Mouse (Mus musculus) midbrain, postnatal 0 days (tissue): ENCODE results near the gene Sdccag8. TPM values are rescaled to one million over a fixed set of nuclear protein-coding genes. Genes with fewer than 3 reads are reported as not detected.

Experiments
- ATAC-seq: fragments of 200-750 bp; cut with Nextera tagmentation; 2 replicates; pipeline ENCODE4 v1.8.0; 2017; ENCODE audit warnings: moderate number of reproducible peaks, mild to moderate bottlenecking, moderate TSS enrichment, moderate library complexity; ENCODE audit not compliant: low FRiP score
- DNase-seq: peaks from one replicate; pipeline ENCODE4 v3.0.0-alpha.2; 2015; ENCODE audit warnings: low spot score
- H3K27ac ChIP-seq: fragments of 300-500 bp; sonication (generic); 2 replicates; pipeline ENCODE4 v1.5.1; 2014; ENCODE audit warnings: low read depth, mild to moderate bottlenecking, low read length, mixed read lengths
- H3K27me3 ChIP-seq: fragments of 300-500 bp; sonication (generic); 2 replicates; pipeline ENCODE4 v1.6.1; 2014; ENCODE audit warnings: low read length, control low read depth, mixed read lengths; ENCODE audit not compliant: insufficient read depth
- H3K36me3 ChIP-seq: fragments of 300-500 bp; sonication (generic); 2 replicates; pipeline ENCODE4 v1.6.1; 2014; ENCODE audit warnings: low read length, control low read depth, mixed read lengths; ENCODE audit not compliant: insufficient read depth
- H3K4me1 ChIP-seq: fragments of 300-500 bp; sonication (generic); 2 replicates; pipeline ENCODE4 v1.6.1; 2014; ENCODE audit warnings: mild to moderate bottlenecking, control low read depth, antibody characterized with exemption, low read length, mixed read lengths; ENCODE audit not compliant: insufficient read depth
- H3K4me2 ChIP-seq: fragments of 300-500 bp; sonication (generic); 2 replicates; pipeline ENCODE4 v1.6.1; 2014; ENCODE audit warnings: low read depth, mild to moderate bottlenecking, low read length, mixed read lengths; ENCODE audit not compliant: poor library complexity, severe bottlenecking
- H3K4me3 ChIP-seq: fragments of 300-500 bp; sonication (generic); 2 replicates; pipeline ENCODE4 v1.5.1; 2014; ENCODE audit warnings: low read depth, mild to moderate bottlenecking, low read length, moderate library complexity
- H3K9ac ChIP-seq: fragments of 300-500 bp; sonication (generic); replicated peaks from 2 replicates; pipeline ENCODE4 v1.6.1; 2014; ENCODE audit warnings: mild to moderate bottlenecking, low read length, moderate library complexity, mixed read lengths; ENCODE audit not compliant: poor library complexity, severe bottlenecking
- H3K9me3 ChIP-seq: fragments of 300-500 bp; sonication (generic); 2 replicates; pipeline ENCODE4 v1.6.1; 2016; ENCODE audit warnings: low read length, control low read depth
- CTCF ChIP-seq: IDR thresholded peaks from 2 replicates; pipeline ENCODE4 v1.5.1; 2016; ENCODE audit warnings: antibody characterized with exemption, mild to moderate bottlenecking
- WGBS: fragments of 180-500 bp; shearing (Covaris S2); extraction: QIAGEN DNeasy Blood & Tissue Kit; methylation state at CpG from one replicate; pipeline ENCODE4 v1.1.7; 2014; 5-methylcytosine and 5-hydroxymethylcytosine counted together
- microRNA counts: library from miRNA; unstranded; fragments of <30 nt; microRNA quantifications from one replicate; lab custom pipeline; 2015
- microRNA-seq: library from miRNA; unstranded; fragments of <30 nt; microRNA quantifications from one replicate; pipeline ENCODE4, GENCODE M21; 2016; ENCODE audit warnings: borderline number of aligned reads
- polyA plus RNA-seq: library from polyadenylated mRNA; unstranded; fragments of >200 nt; fragmentation: Nextera tagmentation; extraction: Ambion mirVana; gene quantifications from 2 replicates; pipeline ENCODE4 v1.2.1, GENCODE M21; 2015
- total RNA-seq: library from RNA; depleted of rRNA; stranded (reverse); fragments of >200 nt; gene quantifications from 2 replicates; pipeline ENCODE4 v1.2.3, GENCODE M21; 2014; rRNA removed

Sdccag8 gene
- total and polyA plus RNA-seq, 2 experiments from 2014 or later: 6.1 to 26.8 TPM

- Histone ChIP-seq H3K27ac (no peak overlapping the region), H3K27me3 (no peaks in the 10 kb centered on the region), H3K9me3 (no peaks in the 10 kb centered on the region), H3K4me2 (no peak overlapping the region), H3K4me3 (no peak overlapping the region), H3K36me3 (no peaks in the 10 kb centered on the region), H3K9ac (no peak overlapping the region), H3K4me1 (no peaks in the 10 kb centered on the region)
- TF ChIP-seq CTCF: no peak
- ATAC-seq (no peak), DNase-seq (no peak)
- 68% methylated on average over 8 of the region's 8 CpGs for WGBS
Observed at GRCm38 (mm10) chr1:177067123-177067646, 252.7 kb downstream of the Sdccag8 start.

GRCm38 (mm10) chr1:177069161-177069560, 254.7 kb downstream of the Sdccag8 start:
- WGBS: 87% methylated on average over 2 of the region's 2 CpGs

More at GRCm38 (mm10) chr1:177069161-177069560, 254.7 kb downstream of the Sdccag8 start:
- Histone ChIP-seq H3K27me3 (no peaks in the 10 kb centered on the region), H3K9ac (no peak overlapping the region), H3K36me3 (no peaks in the 10 kb centered on the region), H3K4me2 (no peak overlapping the region), H3K27ac (no peak overlapping the region), H3K9me3 (no peaks in the 10 kb centered on the region), H3K4me1 (no peaks in the 10 kb centered on the region), H3K4me3 (no peak overlapping the region)
- ATAC-seq (no peak), DNase-seq (no peak)
- no peak for TF ChIP-seq CTCF

MicroRNAs within 50 kb of the gene (microRNA counts, 519-probe panel; counts per million panel counts)
- 3,794 counts per million, percentile 79 among the panel's probes with 10 or more counts for microRNA mmu-miR-350 (lab: Ali Mortazavi, UCI)

Small RNA genes lying within 50 kb of the gene (microRNA-seq; reads per million reads assigned to microRNA genes)
- gene Gm25993: not detected
- gene Mir350: 387 reads per million, percentile 61 among the genes with 10 or more reads in this experiment

Other genes with a start within 250 kb of the Sdccag8 start
- gene Cep170, start 593 bp upstream of the Sdccag8 start, total RNA-seq: 165 and 217 TPM in 2 replicates
- 78.7 and 83.1 TPM in 2 replicates for gene Cep170, start 593 bp upstream of the Sdccag8 start, polyA plus RNA-seq